Mouse (Mus musculus) megakaryocyte, adult 5-6 weeks (primary cell): ENCODE measurements around the gene Camk1g. TPM values are rescaled to one million over a fixed set of nuclear protein-coding genes. Genes with fewer than 3 reads are reported as not detected.

Experiments used
- ATAC-seq: 2 replicates; pipeline ENCODE4 v1.8.0; 2016; ENCODE audit warnings: mild to moderate bottlenecking, inconsistent platforms; ENCODE audit not compliant: poor library complexity, severe bottlenecking
- total RNA-seq, 2 experiments: library from RNA; stranded (forward) in 1 of 2; stranded (reverse) in 1 of 2; fragments of 153-499, 151-499 nt in 1 of 2; fragments of 221-1000, 200-1000 nt in 1 of 2; gene quantifications; 2 replicates each; pipeline versions ENCODE4 v1.2.3 to v1.2.4; 2015 to 2017

Camk1g gene
- total RNA-seq (2015) (not detected in 2 replicates), total RNA-seq (2017) (not detected in 2 replicates)

GRCm38 (mm10) chr1:193370096-193370495 is at the start of gene Camk1g:
Gene Camk1g, minus strand, starts transcription at chr1:193370298.
- no peak for ATAC-seq

GRCm38 (mm10) chr1:193419168-193419567 is 49.1 kb upstream of the Camk1g start:
- ATAC-seq: no peak

GRCm38 (mm10) chr1:193418656-193419055 is 48.6 kb upstream of the Camk1g start:
- ATAC-seq: no peak

GRCm38 (mm10) chr1:193414067-193414466 is 44.0 kb upstream of the Camk1g start:
- ATAC-seq: no peak

GRCm38 (mm10) chr1:193413368-193414000 is 43.4 kb upstream of the Camk1g start:
- ATAC-seq: no peak

- ATAC-seq: no peak
These were observed 37.4 kb upstream of the Camk1g start for GRCm38 (mm10) chr1:193407487-193407886.

- ATAC-seq: no peak
These were observed 36.1 kb upstream of the Camk1g start for GRCm38 (mm10) chr1:193406059-193406642.

- no peak for ATAC-seq
These were observed 31.6 kb upstream of the Camk1g start for GRCm38 (mm10) chr1:193401695-193402094.

GRCm38 (mm10) chr1:193400348-193400747 is 30.2 kb upstream of the Camk1g start:
- ATAC-seq: peak; percentile 33; the same call in 1 of the 2 replicates

- no peak for ATAC-seq
These were observed 28.8 kb upstream of the Camk1g start for GRCm38 (mm10) chr1:193398728-193399437.

- ATAC-seq: no peak
These were observed 27.0 kb upstream of the Camk1g start for GRCm38 (mm10) chr1:193397109-193397508.

GRCm38 (mm10) chr1:193392266-193392665 is 22.2 kb upstream of the Camk1g start:
- ATAC-seq: no peak

GRCm38 (mm10) chr1:193390004-193390403 is 19.9 kb upstream of the Camk1g start:
- no peak for ATAC-seq

- no peak for ATAC-seq
These were observed 19.4 kb upstream of the Camk1g start for GRCm38 (mm10) chr1:193389505-193389904.

GRCm38 (mm10) chr1:193387241-193387640 is 17.1 kb upstream of the Camk1g start:
- no peak for ATAC-seq

- ATAC-seq: peak; percentile 62
These were observed 16.0 kb upstream of the Camk1g start for GRCm38 (mm10) chr1:193386136-193386535.

GRCm38 (mm10) chr1:193382841-193383462 is 12.9 kb upstream of the Camk1g start:
- peak; percentile 87 for ATAC-seq

- ATAC-seq: no peak
These were observed 12.3 kb upstream of the Camk1g start for GRCm38 (mm10) chr1:193382435-193382834.

- ATAC-seq: no peak
These were observed 11.7 kb upstream of the Camk1g start for GRCm38 (mm10) chr1:193381597-193382404.

GRCm38 (mm10) chr1:193380877-193381276 is 10.8 kb upstream of the Camk1g start:
- ATAC-seq: no peak

GRCm38 (mm10) chr1:193379634-193380033 is 9.5 kb upstream of the Camk1g start:
- no peak for ATAC-seq
